Mouse (Mus musculus): ENCODE measurements at regions not wholly inside any gene's neighbourhood (a gene's known extent, or its start where the extent isn't known, plus 50 kb on each side); places are given as distances from the start of the nearest gene placed in this dataset.
"Not testable (repeated sequence)": the region's sequence is repeated elsewhere in the genome, so short reads cannot be mapped to it uniquely, and the experiment has no call there.

DNA sequence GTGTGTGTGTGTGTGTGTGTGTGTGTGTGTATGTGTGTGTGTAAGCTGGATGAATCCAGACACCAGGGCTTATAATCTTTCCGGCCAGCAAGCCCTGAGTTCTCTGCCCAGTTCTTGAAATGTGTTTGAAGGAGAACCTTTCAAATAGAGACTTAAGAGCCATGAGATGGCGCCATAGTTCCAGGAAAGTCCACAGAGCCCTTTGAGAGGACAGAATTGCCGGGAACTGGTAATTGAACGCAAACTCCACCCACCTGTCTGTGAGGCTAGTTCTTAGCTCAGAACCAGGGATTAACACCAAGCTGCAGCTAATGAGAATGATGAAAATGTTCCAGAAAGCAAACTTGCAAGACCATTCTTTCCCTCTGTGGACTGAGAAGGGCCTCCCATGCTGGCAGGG, 72.2 kb downstream of the Trim42 start:
- DNase-seq: peak in 1 of 2 experiments; percentile 22

DNA sequence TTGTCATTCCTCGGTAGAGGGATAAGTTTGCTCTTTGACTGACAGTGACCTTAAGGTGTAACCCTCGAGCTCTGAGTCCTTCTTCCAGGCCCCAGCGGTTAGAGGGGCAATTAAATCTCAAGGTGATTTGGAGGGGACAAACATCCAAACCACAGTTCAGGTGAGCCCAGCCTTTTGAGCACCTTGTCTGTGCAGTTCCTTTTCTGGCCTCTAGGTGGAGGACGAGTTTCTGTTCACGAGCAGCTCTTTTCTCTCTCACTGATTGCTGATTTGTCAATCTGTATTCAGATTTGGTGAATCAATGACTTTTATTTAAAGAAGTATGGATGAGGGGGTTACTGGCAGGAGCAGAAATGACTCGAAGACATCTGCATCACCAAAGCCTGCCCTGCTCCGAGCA, 74.0 kb downstream of the Trim42 start:
- DNase-seq: peak; percentile 43 to 57

DNA sequence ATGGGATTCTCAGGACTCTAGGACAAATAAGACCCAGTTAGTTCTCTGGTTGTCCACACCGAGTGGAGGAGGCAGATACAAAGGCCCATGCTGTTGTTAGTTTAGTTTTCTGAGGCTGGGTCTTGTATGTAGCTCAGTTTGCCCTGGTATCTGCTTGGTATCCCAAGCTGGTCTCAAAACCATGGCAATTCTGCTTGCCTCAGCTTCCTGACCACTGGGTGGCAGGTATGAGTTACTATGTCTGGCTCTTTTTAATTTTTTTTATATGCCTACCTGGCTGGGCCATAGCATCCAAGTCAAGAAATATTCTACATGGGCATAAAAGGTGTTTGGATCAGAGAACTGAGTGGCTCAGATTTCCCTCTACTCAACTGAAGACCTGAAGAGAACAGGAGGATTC, 77.9 kb downstream of the Trim42 start:
- no peak for DNase-seq

DNA sequence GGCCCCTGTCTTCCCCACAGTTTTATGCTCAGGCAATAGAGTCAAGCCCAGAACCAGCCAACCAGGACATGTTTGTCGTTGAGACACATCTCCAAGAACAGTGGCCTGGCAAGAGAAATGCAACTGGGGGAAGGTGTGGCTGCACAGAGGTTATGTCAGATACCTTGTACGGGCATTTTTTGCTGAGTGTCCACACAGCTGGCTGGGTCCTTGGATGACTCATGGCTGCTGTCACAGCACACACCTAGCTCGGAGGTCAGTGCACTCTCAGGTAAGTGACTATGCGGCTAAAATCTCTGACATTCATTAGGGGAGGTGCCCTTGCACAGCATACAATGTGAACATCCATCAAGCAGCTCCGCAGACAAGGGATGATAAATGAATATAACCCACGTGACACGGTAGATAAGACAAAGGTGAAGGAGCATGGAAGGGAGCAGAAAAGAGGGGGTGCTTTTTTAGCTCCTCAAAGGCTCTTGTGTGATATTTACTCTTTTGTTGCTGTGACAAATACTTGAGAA, 85.4 kb downstream of the Trim42 start:
- no peak for DNase-seq

DNA sequence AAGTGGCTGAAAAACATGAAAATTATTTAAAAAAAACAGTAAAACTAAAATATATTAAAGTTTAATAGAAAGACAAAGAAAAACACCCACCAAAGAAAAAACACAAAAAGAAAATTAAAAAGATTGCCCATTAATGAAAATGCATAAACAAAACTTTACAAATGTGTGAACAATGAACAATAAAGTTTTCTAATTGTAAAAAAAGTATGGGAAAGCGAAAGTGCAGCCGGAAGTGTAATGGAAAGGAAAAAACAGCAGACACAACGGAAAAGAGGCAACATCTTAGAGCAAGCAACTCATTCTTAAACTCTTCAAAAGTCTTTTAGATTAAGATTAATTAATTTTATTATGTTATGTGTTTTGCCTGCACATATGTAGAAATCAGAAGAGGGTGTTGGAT, 87.7 kb downstream of the Trim42 start:
- DNase-seq: no peak

DNA sequence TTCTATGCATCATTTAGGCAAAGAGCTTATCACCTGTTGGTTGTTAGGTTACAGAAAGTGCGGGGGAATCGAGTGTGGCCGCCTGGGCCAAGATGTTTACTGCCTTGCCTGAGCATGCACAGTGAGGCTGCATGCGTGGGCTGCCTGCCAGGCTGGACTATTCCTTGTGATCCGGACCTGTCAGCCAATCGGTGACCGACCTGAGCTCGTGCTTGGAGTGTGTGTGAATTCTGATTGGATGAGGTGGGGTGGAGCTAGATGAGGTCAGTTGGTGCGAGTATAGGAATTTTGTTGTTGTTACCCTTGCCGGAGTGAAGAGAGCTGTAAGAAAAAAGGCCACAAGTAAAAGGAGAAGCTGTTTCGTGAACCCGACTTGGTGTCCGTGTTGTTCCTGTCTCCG, 94.3 kb downstream of the Trim42 start:
- DNase-seq: not testable (repeated sequence)

DNA sequence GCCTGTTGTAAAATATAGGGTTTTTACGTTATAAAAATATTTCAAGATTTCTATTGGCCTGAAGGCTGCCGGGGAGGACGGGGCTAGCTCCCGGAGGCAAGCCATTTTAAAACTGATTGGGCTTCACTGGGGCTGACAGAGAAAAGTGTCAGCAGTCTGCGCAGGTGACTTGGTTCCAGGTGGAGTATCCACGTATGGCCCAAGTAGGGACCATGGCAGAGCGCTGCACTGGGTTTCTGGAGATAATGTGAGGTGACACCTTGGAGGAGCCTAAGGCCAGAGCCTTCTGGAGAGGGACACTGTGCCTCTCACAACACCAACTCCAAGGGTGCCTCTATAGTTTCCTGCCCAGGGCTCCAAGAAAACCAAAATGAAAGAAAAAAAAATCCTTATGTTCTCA, 95.9 kb downstream of the Trim42 start:
- DNase-seq: no peak

DNA sequence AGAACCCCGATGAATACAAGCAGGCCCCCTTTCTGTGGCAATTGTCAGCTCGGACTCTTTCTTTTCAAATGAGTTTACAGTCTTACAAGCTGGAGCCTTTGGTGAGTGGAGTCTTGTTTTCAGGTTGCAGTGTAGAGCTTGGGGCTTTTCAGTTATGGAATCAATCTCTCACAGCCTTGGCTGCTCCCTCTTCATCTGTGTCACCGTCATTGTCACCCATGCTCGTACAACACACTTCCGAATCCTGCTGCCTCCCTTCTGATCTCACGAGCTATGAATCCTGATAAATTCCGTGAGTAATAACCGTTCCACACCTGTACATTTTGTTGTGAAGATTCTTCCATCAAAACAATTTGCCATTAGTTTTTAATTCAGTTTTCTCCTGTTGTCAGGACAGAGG, 97.7 kb downstream of the Trim42 start:
- no peak for DNase-seq

DNA sequence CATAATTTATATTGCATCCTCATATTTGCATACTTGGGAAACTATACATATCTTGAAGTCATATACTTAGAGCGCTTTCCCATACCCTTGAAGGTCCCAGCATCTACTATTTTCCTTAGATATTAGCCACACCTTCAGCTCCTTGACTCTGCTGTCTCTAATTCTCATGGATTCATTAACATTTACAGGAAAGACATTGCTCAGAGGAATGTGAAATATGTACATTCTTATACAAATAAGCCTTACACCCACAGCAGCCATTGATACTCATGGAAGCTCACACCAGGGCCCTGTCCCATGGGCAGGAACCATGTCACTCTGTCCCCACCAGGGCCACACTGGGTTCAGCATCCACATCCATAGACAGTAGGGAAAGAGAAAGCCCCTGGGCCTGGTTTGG, 122.1 kb downstream of the Trim42 start:
- no peak for DNase-seq

DNA sequence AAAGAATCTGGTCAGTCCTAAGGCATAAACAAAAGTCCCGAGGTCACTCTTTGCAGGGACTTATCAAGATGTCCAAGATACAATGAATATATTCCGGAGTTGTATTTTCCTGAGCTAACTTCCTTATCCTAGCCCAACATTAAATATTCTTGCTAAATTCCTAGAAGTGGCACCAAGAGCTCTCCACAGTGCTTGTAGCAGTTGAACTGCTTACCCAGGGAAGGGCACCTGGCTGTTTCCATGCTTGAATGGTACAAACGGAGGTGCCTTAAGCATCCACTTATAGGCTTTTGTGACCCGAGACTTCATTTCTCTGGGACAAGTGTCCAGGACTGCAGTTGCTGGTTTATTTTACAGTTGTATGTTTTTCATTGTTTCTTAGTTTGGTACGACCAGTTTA, 115.1 kb upstream of the Slc25a36 start:
- no peak for DNase-seq

DNA sequence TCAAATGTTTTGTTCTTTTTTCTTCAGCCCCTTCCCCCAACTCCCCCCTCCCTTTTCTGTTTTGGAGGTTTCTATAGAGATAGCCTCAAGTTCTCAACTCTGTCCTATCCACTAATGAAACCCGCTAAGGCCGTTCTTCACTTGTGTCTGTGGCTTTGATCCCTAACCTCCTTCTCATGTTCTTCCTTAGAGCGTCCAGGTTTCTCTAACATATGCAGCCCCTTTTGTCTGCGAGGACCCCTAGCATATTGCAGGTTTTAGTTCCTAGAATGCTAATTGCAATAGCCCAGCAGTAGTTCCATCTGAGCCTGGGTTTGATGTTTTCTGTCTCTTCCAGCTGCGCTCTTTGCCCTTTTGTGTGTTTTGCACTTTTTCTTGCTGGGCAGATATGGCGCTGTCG, 113.6 kb upstream of the Slc25a36 start:
- DNase-seq: no peak

DNA sequence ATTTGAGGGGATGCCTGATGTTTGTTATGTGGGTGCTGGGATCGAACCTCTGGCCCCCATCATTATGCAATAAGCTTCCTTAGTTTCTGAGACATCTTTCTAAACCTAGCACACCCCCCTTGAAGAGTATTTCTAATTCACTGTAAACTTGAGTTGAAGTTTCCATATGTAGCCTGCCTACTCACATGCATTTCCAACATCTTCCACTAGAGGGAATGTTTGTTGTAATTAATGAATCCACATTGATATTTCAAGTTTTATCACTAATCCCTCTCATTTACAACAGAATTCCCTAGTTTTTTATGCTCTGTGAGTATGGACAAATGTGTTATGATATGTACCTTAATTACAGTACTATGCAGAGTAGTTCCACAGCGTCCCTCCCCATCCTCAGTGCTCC, 103.8 kb upstream of the Slc25a36 start:
- DNase-seq: no peak

DNA sequence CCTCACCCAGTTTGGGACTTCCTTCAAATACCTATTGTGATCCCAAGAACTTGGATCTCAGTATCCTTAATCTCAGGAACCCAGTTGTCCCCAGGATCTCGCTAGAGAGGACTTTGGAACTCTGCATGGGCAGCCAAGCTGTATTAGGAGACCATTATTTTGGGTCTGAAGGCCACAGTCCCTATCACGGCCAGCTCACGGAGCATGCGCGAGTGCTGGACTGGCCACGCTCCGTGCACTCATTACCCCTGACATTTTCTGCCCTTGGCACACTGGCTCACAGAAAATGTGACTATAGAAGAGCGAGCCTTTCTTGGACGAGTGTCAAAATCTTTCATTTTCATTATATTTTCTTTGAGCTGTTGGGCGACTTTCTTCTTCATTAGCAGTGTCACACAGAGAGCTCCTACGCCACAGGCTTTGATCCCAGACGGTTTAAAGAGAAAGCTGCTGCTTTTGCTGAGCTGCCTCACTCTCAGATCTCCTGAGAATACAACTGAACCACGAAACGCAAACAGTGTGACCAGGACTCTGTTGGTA, 79.4 kb upstream of the Slc25a36 start:
- no peak for DNase-seq

DNA sequence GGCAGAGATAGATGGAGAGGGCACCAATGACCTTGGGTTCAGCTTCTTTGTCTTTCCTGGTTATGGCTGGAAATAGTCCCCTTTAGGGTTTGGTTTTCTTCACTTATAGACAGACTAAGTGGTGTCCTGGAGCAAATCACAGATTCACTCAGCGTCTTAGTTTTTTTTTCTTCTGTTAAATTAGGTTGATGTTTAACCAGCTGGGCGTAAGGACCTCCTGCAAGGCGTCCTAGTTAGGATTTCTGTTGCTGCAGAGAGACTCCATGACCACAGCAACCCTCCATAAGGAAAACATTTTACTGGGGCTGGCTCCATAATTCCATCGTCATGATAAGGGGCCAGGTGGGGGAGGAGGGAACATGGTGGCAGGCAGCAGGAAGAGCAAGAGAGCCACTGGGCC, 78.7 kb upstream of the Slc25a36 start:
- DNase-seq: no peak

DNA sequence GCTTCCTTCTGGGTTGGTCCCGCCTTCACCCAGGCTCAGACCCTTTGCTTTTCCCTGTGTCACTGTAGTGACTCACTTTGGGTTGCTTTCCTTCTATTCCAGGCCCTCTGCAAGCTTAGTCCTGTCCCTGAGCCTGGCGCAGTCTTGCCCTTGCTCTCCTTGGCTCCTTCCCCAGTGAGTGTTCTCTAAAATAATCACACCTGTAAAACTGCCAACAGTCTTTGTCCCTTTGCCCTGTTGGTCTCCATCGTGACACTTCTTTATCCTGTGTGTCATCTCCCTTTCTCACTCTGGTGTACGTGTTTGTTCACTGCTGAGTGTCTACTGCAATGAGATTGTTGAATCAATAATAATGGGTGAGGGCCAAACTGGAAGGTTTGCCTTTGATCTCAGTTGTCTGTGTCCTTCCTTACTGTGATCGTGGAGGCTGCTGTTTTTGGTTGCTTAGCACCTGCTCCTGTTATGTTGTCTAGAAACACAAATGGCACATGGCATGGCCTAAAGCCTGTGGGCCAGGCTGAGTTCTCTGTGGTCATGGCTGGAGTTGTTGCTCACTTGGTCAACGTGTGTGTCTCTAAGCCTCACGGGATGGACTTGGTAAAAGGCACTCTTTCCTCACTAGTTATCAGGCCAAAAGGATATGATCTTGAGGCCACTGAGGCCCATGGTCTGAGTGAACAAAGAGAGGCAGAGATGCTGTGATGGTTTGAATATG, 77.8 kb upstream of the Slc25a36 start:
- no peak for DNase-seq

DNA sequence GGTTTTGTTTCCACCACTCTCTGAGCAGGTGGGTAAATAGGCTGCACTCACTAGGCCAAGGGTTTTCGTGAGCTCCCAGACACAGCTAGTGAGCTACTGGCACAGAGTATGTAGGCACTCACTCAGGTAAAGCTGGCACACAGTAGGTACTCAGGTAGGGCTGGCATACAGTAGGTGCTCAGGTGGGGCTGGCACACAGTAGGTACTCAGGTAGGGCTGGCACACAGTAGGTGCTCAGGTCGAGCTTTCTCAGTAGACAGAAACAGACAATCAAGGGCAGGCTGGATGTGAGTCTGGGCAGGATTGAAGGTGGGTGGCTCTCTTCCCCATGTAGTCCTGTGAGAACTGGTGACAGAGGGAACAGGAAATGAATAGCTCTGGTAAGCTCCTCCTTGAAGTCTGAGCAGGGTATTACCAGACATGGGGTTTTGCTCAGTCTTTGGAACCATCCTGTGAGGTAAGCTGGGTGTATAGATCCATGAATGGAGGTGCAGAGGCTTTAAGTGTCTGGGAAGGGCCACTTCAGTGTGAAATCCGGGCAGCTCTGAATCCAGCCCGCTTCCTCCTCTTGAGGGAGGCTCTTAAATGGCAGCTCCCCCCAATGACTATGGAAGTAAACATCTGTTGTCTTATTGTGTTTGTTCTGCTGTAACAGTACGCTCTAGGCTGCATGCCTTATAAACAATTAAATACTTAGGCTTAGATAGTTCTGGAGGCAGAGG, 62.4 kb upstream of the Slc25a36 start:
- no peak for DNase-seq

DNA sequence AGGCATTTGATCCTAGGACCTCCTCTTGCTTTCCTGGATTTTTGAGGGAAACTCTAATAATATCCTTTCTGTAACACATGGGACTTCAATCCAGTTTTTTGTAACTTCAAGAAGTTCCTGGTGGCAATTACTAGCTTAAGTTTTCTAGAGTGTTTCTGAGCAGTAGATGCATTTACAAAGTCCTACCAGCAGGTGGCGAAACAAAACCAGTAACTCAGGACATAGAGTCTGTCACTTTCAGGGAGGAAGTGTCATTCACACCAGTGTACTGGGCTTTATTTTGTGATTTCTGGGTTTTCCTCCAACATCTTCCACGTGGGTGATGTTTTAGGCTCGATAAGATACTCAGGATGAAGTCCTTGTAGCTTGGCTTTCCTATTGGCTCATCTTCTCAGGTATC, 61.1 kb upstream of the Slc25a36 start:
- peak in 1 of 2 experiments; percentile 17 for DNase-seq

DNA sequence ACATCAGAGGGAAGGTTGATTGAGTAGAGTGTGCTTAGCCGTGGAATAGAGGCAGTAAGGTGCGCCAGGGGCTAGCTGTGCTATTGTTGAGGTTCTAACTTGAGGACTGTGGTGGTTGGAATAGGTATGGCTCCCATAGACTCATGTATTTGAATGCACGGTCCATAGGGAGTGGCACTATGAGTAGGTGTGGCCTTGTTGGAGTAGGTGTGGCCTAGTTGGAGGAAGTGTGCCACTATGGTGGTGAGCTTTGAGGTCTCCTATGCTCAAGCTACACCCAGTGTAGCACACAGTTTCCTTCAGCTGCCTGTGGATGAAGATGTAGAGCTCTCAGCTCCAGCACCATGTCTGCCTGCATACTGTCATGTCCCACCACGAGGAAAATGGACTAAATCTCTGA, 60.5 kb upstream of the Slc25a36 start:
- no peak for DNase-seq

DNA sequence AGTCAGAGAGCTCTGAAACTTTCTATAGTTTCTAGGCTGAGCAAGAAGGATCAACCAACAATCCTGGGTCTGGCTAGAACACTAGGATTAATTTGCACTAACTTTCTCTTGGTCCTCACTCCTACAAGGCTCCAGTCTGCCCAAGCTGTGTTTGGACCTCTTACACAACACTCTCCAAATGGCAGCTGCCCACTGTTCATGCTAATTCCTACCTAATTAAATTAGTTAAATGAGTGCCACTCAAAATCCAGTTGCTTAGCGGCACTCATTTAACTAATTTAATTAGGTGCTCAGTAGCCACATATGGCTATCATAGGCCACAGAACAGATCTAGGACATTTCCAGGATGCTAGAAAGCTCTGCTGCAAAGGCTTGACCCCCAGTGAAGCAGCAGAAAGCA, 59.9 kb upstream of the Slc25a36 start:
- DNase-seq: no peak

DNA sequence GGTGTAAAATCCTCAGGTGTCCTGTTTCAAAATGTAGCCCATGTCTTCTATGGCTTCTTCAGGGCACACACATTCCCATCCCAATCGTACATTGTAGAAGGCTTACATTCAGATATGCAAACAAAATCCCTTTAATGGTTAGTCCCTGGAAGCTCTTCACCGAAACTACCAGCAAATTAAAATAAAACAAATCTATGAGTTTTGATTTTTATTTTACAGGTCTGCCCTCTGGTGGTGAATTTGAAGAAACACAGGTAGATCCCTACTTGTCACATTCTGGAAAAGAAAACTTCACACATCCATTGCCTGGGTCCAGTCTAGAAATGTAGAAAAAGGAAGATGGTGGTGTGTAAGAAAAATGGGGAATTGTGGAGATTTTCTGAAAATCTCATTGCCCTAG, 51.5 kb upstream of the Slc25a36 start:
- no peak for DNase-seq
